Mouse (Mus musculus) MEL (cell line): ENCODE data around the gene Ldah.

Experiments used
- CHD1 ChIP-seq: IDR thresholded peaks from 2 replicates; pipeline ENCODE4 v1.6.1; 2012; ENCODE audit warnings: low read depth, mild to moderate bottlenecking, inconsistent platforms, low read length, improper control_type of control experiment
- CTCF ChIP-seq, 3 experiments: IDR thresholded peaks in 2 of 3; conservative IDR thresholded peaks in 1 of 3; 2 replicates each; pipeline ENCODE4 v1.5.1; 2011 to 2012; ENCODE audit warnings: low read length in 3 of 3, low read depth in 2 of 3, mild to moderate bottlenecking in 2 of 3, improper control_type of control experiment in 1 of 3, inconsistent platforms in 1 of 3, mixed read lengths in 1 of 3, moderate library complexity in 1 of 3; ENCODE audit not compliant: control insufficient read depth in 1 of 3, insufficient read depth in 1 of 3, poor library complexity in 1 of 3, severe bottlenecking in 1 of 3
- JUND ChIP-seq: IDR thresholded peaks from 2 replicates; pipeline ENCODE4 v1.6.1; 2011; ENCODE audit warnings: low read depth, mild to moderate bottlenecking, improper control_type of control experiment, low read length
- MAFK ChIP-seq: IDR thresholded peaks from 2 replicates; pipeline ENCODE4 v1.6.1; 2011; ENCODE audit warnings: low read depth, mild to moderate bottlenecking, low read length, improper control_type of control experiment, borderline replicate concordance
- MAX ChIP-seq: IDR thresholded peaks from 2 replicates; pipeline ENCODE4 v1.6.1; 2011; ENCODE audit warnings: low read length, improper control_type of control experiment
- MYC ChIP-seq: IDR thresholded peaks from 2 replicates; pipeline ENCODE4 v1.6.1; 2011; ENCODE audit warnings: low read depth, mild to moderate bottlenecking, low read length, improper control_type of control experiment, moderate library complexity

- TF ChIP-seq CTCF (IDR thresholded peaks at IDR 0.05 in 2 of 3, conservative IDR thresholded peaks at IDR 0.05 in 1 of 3; ENCODE audit: control insufficient read depth in 1 of 3, insufficient read depth in 1 of 3, low read depth in 2 of 3, low read length in 3 of 3, poor library complexity in 1 of 3, severe bottlenecking in 1 of 3) (no peak), JUND (no peak), MAFK (no peak), MAX (no peak), CHD1 (no peak), MYC (no peak)
These were observed 61.7 kb downstream of the Ldah start for GRCm38 (mm10) chr12:8269627-8270026.
